Mouse (Mus musculus): ENCODE measurements at regions not wholly inside any gene's neighbourhood (a gene's known extent, or its start where the extent isn't known, plus 50 kb on each side); places are given as distances from the start of the nearest gene placed in this dataset.
A peak's percentile ranks its signal among the peaks of the same experiment; 100 is the strongest.
"Not testable (repeated sequence)": the region's sequence is repeated elsewhere in the genome, so short reads cannot be mapped to it uniquely, and the experiment has no call there.

- intact Hi-C loops (cut with DNase I), result no loop called here
- DNase-seq, result no peak
Measured at GRCm38 (mm10) chr15:93095224-93095623, 179.8 kb downstream of the Gxylt1 start.

- intact Hi-C loops (cut with DNase I), result no loop called here
- no peak for DNase-seq
Measured at GRCm38 (mm10) chr15:93094202-93095135, 180.5 kb downstream of the Gxylt1 start.

GRCm38 (mm10) chr15:93091396-93091795 is 183.6 kb downstream of the Gxylt1 start:
- DNase-seq, result no peak
- intact Hi-C loops (cut with DNase I), result no loop called here

GRCm38 (mm10) chr15:93089347-93089746 is 185.6 kb downstream of the Gxylt1 start:
- intact Hi-C loops (cut with DNase I), result loop anchor here (1.0 kb wide), 1 partner anchor 127 kb away; no protein-coding TSS in a partner anchor
- DNase-seq, result peak; percentile 37 to 71

GRCm38 (mm10) chr15:93084967-93085617 is 189.9 kb downstream of the Gxylt1 start:
- DNase-seq, result no peak
- intact Hi-C loops (cut with DNase I), result no loop called here

- DNase-seq, result no peak
- intact Hi-C loops (cut with DNase I), result no loop called here
Measured at GRCm38 (mm10) chr15:93074070-93074469, 200.9 kb downstream of the Gxylt1 start.

GRCm38 (mm10) chr15:93062213-93063131 is 212.5 kb downstream of the Gxylt1 start:
- DNase-seq, result no peak
- intact Hi-C loops (cut with DNase I), result no loop called here

- no peak for DNase-seq
- intact Hi-C loops (cut with DNase I), result no loop called here
Measured at GRCm38 (mm10) chr15:93053471-93053870, 221.5 kb downstream of the Gxylt1 start.

- intact Hi-C loops (cut with DNase I), result no loop called here
- no peak for DNase-seq
Measured at GRCm38 (mm10) chr15:93027185-93027584, 247.8 kb downstream of the Gxylt1 start.

- no peak for DNase-seq
- intact Hi-C loops (cut with DNase I), result no loop called here
Measured at GRCm38 (mm10) chr15:93026456-93027078, 248.4 kb downstream of the Gxylt1 start.

GRCm38 (mm10) chr15:93025791-93026190 is 249.2 kb downstream of the Gxylt1 start:
- no peak for DNase-seq
- intact Hi-C loops (cut with DNase I), result no loop called here

- DNase-seq, result no peak
- intact Hi-C loops (cut with DNase I), result no loop called here
Measured at GRCm38 (mm10) chr15:93024171-93024570, 250.8 kb downstream of the Gxylt1 start.

GRCm38 (mm10) chr15:93011166-93011565 is 263.8 kb downstream of the Gxylt1 start:
- intact Hi-C loops (cut with DNase I), result no loop called here
- no peak for DNase-seq

GRCm38 (mm10) chr15:93010629-93011028 is 264.4 kb downstream of the Gxylt1 start:
- DNase-seq, result no peak
- intact Hi-C loops (cut with DNase I), result no loop called here

- peak; percentile 56 for DNase-seq
- intact Hi-C loops (cut with DNase I), result no loop called here
Measured at GRCm38 (mm10) chr15:93005751-93006231, 269.2 kb downstream of the Gxylt1 start.

- intact Hi-C loops (cut with DNase I); DNase-seq: not testable (repeated sequence)
Measured at GRCm38 (mm10) chr15:93005186-93005585, 269.8 kb downstream of the Gxylt1 start.

- no peak for DNase-seq
- intact Hi-C loops (cut with DNase I), result no loop called here
Measured at GRCm38 (mm10) chr15:93004551-93004950, 270.4 kb downstream of the Gxylt1 start.

GRCm38 (mm10) chr15:93003233-93003632 is 271.7 kb downstream of the Gxylt1 start:
- intact Hi-C loops (cut with DNase I), result no loop called here
- peak; percentile 14 to 16 for DNase-seq

GRCm38 (mm10) chr15:93002002-93002904 is 272.7 kb downstream of the Gxylt1 start:
- intact Hi-C loops (cut with DNase I), result no loop called here
- peak; percentile 23 to 46 for DNase-seq
